Mouse (Mus musculus) stomach, postnatal 0 days (tissue): ENCODE measurements around the gene Akr1b7.

Experiments used
- CTCF ChIP-seq: IDR thresholded peaks from 2 replicates; pipeline ENCODE4 v1.5.1; 2016; ENCODE audit warnings: antibody characterized with exemption, low read depth, mild to moderate bottlenecking, moderate library complexity
- EP300 ChIP-seq: optimal IDR thresholded peaks from 2 replicates; pipeline ENCODE3; 2016; ENCODE audit warnings: antibody characterized with exemption

DNA sequence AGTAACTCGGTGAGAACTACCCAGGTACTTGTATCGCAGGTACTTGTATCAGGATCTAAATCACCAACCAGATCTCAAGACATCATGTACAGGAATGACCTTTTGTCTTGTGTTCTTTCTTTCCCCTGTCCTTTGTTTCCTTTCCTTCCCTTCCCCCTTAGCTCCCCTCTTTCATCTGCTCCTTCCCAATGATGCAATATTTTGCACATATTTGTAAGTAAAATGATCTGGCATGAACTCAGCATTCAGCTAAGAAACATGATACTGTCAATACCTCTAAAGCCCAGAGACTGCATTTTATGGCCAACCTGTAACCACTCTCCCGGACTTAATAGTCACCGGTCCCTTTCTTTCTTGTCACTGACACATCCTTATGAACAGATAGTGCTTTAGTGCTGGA lies 51.4 kb downstream of the Akr1b7 start:
- TF ChIP-seq CTCF (no peak), EP300 (no peak)
